In genomic region chr4:123050681-123051211, GRCm38 (mm10) we compare ENCODE assay signal across 8 mouse cellular contexts. TPM values are rescaled to one million over a fixed set of nuclear protein-coding genes. Genes with fewer than 3 reads are reported as not detected.
DNase-seq lines count a peak whose midpoint lies in the region; ATAC-seq and TF ChIP-seq lines count a peak whose summit lies in the region.

No protein-coding gene starts in this region.

- ATAC-seq in limb, embryonic 13.5 days (ENCODE audit: low FRiP score, low read depth) = peak; percentile 93
- ATAC-seq in midbrain, postnatal 0 days (ENCODE audit: low FRiP score) = peak; percentile 64; the same call in 1 of the 2 replicates

- H3K27ac ChIP-seq in limb, embryonic 13.5 days = peak overlapping the region; percentile 39; the same call in 1 of the 2 replicates
- no peak overlapping the region for H3K27ac ChIP-seq in midbrain, postnatal 0 days (ENCODE audit: low read depth, low read length)

- H3K4me1 ChIP-seq in limb, embryonic 13.5 days = peaks cover 23% of the 10 kb centered on the region
- no peaks in the 10 kb centered on the region for H3K4me1 ChIP-seq in midbrain, postnatal 0 days (ENCODE audit: insufficient read depth, low read length)

- no peak overlapping the region for H3K4me2 ChIP-seq in limb, embryonic 13.5 days (replicated peaks)
- H3K4me2 ChIP-seq in midbrain, postnatal 0 days (ENCODE audit: low read depth, low read length, poor library complexity, severe bottlenecking) = no peak overlapping the region

- H3K27me3 ChIP-seq in limb, embryonic 13.5 days = no peaks in the 10 kb centered on the region
- H3K27me3 ChIP-seq in midbrain, postnatal 0 days (ENCODE audit: insufficient read depth, low read length) = no peaks in the 10 kb centered on the region

- peaks cover 90% of the 10 kb centered on the region for H3K36me3 ChIP-seq in limb, embryonic 13.5 days
- peaks cover 37% of the 10 kb centered on the region for H3K36me3 ChIP-seq in midbrain, postnatal 0 days (ENCODE audit: insufficient read depth, low read length)

- H3K4me3 ChIP-seq in limb, embryonic 13.5 days = no peak overlapping the region
- H3K4me3 ChIP-seq in midbrain, postnatal 0 days (ENCODE audit: low read depth, low read length) = no peak overlapping the region

- TF ChIP-seq CTCF in midbrain, postnatal 0 days (IDR thresholded peaks at IDR 0.05) = no peak

- 27% methylated on average over 5 of the region's 5 CpGs for WGBS in limb, embryonic 13.5 days
- 30% methylated on average over 5 of the region's 5 CpGs for WGBS in midbrain, postnatal 0 days

- peak overlapping the region; percentile 14; the same call in 1 of the 2 replicates for H3K9ac ChIP-seq in limb, embryonic 13.5 days
- H3K9ac ChIP-seq in midbrain, postnatal 0 days (replicated peaks; ENCODE audit: low read length, poor library complexity, severe bottlenecking) = no peak overlapping the region

- peak; percentile 67 for DNase-seq in embryo, embryonic 11 days
- DNase-seq in embryo, embryonic 9.5 days (ENCODE audit: extremely low spot score) = no peak
- peak; percentile 74 to 92 for DNase-seq in cerebellum, postnatal 4 days (ENCODE audit: low spot score in 2 of 2)
- peak; percentile 99 for DNase-seq in heart, adult 11 months
- peak; percentile 88 for DNase-seq in kidney, adult 18-20 months
- DNase-seq in midbrain, postnatal 0 days (ENCODE audit: low spot score) = peak; percentile 91
- DNase-seq in spleen, postnatal 36 days (ENCODE audit: low spot score in 2 of 2) = peak; percentile 56 to 65

- H3K9me3 ChIP-seq in limb, embryonic 13.5 days = no peaks in the 10 kb centered on the region
- H3K9me3 ChIP-seq in midbrain, postnatal 0 days (ENCODE audit: low read length) = no peaks in the 10 kb centered on the region

RNA-seq across cellular contexts. Expression of gene Trit1, which starts 34.3 kb away (rescaled TPM):
- polyA plus RNA-seq in limb, embryonic 13.5 days (2015; fragmentation: Nextera tagmentation; extraction: Ambion mirVana) = 19.1 and 21.5 TPM in 2 replicates
- total RNA-seq in midbrain, postnatal 0 days (2014; rRNA removed) = 16.2 and 19.7 TPM in 2 replicates
- 17.3 and 18.5 TPM in 2 replicates for polyA plus RNA-seq in midbrain, postnatal 0 days (2015; fragmentation: Nextera tagmentation; extraction: Ambion mirVana)

RNA-seq across cellular contexts. Expression of gene Bmp8b, which starts 54.2 kb away (rescaled TPM):
- polyA plus RNA-seq in limb, embryonic 13.5 days (2015; fragmentation: Nextera tagmentation; extraction: Ambion mirVana) = 0.28 and 0.89 TPM in 2 replicates
- 0.42 and 1.5 TPM in 2 replicates for total RNA-seq in midbrain, postnatal 0 days (2014; rRNA removed)
- 0.45 and 0.56 TPM in 2 replicates for polyA plus RNA-seq in midbrain, postnatal 0 days (2015; fragmentation: Nextera tagmentation; extraction: Ambion mirVana)

RNA-seq across cellular contexts. Expression of gene Mycl, which starts 55.3 kb away (rescaled TPM):
- polyA plus RNA-seq in limb, embryonic 13.5 days (2015; fragmentation: Nextera tagmentation; extraction: Ambion mirVana) = 28.2 and 29.2 TPM in 2 replicates
- total RNA-seq in midbrain, postnatal 0 days (2014; rRNA removed) = 75.7 and 77.3 TPM in 2 replicates
- polyA plus RNA-seq in midbrain, postnatal 0 days (2015; fragmentation: Nextera tagmentation; extraction: Ambion mirVana) = 37.6 and 42.2 TPM in 2 replicates
